Mouse (Mus musculus): ENCODE measurements around the gene Irak3. TPM values are rescaled to one million over a fixed set of nuclear protein-coding genes. Genes with fewer than 3 reads are reported as not detected.

Irak3 gene
- 1.7 and 1.8 TPM in 2 replicates for polyA plus RNA-seq (2012; rRNA removed)

DNA sequence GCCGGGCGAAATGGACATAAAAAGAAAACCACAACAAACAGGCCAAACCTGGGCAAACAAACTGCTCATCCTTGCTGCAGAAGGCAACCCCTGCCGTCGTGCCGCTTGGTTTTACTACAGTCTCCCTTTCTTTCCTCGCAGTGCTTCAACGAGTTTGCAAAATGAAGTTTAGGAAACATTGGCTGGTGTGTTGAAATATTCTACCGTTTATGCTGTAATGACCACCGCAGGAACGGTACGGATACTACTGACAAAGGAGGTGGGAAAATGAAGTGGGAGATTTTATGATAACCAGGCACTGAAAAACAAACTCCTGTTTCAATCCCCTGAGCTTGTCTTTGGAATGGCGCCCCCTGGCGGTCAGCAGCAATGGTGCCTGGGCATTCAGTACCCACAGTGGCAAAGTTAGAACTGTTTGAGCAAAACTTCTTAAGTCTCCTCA, at the start of gene Irak3:
Gene Irak3 (minus strand): TSS at position 170 of the 442 bp plus-strand sequence.

DNA sequence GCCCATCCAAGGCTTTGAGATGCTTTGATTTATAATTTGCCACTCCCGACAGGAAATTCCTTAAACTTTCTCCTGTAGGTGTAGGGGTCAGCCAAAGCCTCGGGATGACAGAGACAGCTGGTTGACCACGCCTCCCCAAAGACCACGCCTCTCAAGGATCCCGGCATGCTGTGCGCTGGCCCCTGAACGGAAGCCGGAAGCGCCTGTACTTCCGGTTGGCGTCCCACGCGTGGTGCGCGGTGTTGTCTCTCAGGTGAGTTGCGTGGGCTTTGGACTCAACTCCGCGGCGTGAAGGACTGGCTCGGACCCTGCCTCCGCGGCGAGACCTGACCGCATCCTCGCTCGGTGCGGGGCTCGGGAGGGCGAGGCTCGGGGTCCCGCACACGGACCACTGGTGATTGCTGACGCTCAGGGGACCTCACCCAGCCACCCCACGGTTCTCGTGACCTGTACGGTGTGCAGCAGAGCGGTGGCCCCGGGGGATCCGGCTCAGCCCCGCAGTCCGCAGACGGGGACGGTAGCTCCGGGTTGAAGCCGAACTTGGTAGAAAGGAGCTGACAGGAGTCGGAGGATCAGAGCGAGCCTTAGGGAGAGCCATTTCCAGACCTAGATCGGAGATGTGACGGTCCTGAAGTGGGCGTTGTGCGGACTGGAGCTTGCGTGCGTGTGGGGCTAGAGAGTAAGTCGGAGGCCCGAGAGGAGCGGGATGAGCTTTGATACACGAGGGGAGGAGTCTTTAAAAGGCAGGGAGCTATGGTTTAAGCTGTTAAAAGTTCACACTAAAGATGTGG, 25.1 kb upstream of the Irak3 start, which contains the start of gene Llph:
Gene Llph (plus strand): TSS at position 200 of the 791 bp plus-strand sequence.

DNA sequence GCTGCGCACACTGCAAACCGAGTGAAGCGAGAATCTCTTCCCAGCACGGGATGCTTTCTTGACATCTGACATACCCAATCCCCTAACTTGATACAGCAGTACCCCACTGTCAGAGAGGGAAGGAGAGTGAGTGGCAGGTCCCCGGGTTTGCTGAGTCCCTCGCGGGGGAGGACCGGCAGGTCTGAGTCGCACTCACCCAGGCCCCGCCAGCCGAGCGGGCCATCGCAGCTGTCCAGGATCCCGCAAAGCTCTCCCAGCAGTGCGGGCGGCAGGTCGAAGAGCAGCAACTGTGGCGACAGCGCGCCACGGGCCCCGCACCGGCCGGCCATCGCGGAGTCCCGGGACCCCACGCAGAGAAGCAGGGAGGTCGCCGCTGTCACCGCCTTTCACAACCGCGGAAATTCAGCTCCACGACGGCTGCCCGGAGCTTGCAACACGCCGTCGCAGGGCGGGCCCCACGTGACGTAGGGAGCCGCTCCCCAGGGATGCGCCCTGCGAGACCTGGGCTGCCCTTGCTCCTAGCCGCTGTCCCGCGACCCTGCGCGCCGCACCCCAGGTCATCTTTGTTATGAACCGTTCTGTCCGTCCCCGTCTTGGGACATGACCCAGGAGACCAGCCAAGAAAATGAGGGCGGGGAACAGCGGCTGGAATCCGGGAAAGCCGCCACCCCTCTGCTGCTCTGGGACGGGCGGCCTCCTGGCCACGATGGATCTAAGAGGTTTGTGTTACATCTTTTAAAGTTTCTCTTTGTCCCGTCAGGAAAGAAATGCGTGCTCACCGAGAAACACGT, 604 bp downstream of the Irak3 start, which contains the start of gene Tmbim4:
Gene Tmbim4 (plus strand): TSS at position 460 of the 791 bp plus-strand sequence.

DNA sequence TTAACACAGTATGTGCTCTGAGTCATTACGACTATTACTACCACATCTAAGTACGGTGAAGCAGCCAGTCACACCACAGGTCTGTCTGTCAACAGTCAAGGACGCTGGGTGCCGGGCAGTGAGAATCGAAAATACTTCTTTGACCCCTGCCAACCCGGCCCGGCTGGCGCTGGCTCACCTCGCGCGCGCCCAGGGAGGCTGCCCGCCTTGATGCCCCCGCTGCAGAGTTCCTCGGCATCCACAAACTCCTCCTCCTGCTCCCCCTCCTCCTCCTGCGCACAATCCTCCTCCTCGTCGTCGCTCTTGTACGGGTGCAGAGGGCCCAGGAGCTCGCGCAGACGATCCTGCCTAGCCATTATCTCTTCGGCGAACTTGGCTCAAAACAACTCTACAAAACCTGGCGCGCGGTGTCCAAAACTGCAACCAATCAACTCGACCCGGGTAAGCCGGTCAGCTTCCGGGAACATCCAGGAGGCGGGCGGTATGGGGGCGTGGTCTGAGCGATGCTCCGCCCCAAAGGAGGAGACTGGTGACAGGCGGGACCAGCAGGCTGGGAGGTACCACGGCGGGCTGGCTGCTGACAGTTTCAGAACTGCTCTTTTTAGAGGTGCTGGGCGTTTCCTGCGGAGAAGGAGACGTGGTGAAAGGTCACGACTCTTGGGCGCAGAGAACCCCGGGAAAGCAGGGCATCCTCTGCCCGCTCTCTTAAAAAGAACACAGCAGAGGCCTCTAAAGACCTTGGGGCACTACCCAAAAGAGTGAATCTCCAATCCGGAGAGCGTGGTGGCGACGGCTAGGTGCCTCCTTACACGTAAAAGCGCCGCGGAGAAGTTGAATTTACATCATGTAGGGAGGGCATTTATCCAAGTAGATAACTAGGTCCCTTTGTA, 89.2 kb downstream of the Irak3 start, which contains the start of gene Helb:
Gene Helb (minus strand): TSS at position 481 of the 890 bp plus-strand sequence.

Other genes starting within 250 kb of the Irak3 start
- 5.3 and 6.3 TPM in 2 replicates for gene Helb, start 89.1 kb downstream of the Irak3 start, polyA plus RNA-seq (2012; rRNA removed)
- 241 and 302 TPM in 2 replicates for gene Tmbim4, start 540 bp downstream of the Irak3 start, polyA plus RNA-seq (2012; rRNA removed)
- 2.2 and 3.2 TPM in 2 replicates for gene Llph, start 24.9 kb upstream of the Irak3 start, polyA plus RNA-seq (2012; rRNA removed)

Measured in ovary, adult 2 months (tissue).